Mouse (Mus musculus) retina, postnatal 1 day (tissue): ENCODE measurements around the gene Dhrs2.

Experiments
- DNase-seq: peaks from one replicate; pipeline ENCODE4 v3.0.0-alpha.2; 2012

Gene Dhrs2

DNA sequence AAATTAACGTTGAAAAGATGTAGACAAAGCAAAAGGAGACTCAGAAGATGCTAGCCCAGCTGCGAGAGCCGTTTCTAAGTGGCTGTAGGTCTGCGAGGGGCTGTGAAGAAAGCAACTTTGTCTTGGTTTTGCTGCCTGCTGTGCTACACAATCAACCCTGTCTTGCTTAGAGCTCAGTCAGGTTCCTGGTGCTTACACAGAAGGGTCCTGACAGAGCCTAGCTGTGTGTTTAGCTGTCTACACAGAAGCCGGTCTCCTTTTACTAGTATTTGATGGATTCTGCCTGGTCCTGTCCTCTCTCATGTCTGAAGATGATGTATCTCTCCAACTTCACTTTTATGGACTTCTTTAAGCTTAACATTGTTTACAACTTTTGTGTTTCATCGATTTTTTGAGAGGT, 33.6 kb downstream of the Dhrs2 start:
- no peak for DNase-seq

DNA sequence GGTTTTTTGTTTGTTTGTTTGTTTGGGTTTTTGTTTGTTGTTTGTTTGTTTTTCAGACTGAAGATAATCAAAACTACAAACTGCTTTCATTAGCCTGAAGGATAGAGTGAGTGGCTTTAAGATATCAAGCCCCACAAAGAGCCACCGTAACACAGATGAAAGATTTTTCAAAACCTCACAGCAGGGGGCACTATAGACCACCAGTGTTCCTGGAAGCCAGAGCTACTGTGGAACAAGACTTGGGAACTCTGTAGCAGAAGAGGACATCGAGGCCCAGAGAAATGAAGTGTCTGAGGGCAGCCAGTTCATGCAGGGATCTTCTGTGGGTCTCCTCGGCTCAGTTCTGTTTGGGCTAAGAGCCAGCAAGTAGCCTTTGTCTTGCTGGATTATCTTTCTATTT, 49.4 kb downstream of the Dhrs2 start:
- peak; percentile 49 for DNase-seq

DNA sequence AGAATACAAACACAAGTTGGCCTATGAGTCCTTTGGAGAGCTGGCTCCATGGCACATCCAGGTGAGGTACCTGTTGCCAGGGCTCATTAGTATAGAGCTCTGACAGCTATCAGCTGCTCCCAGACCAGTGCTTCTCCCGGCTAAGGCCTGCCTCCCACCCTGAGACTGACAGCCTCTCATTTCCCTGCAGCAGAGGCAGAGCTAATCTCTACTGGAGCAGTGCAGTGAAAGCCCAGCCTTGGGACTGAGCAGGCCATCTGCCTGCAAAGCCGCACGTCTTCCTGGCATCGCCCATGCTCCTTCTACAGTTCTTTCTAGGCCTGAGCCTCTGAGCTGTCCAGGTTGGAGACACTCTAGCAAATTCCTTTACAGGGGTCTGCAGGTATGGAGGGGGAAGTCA, 51.2 kb downstream of the Dhrs2 start:
- DNase-seq, result no peak

DNA sequence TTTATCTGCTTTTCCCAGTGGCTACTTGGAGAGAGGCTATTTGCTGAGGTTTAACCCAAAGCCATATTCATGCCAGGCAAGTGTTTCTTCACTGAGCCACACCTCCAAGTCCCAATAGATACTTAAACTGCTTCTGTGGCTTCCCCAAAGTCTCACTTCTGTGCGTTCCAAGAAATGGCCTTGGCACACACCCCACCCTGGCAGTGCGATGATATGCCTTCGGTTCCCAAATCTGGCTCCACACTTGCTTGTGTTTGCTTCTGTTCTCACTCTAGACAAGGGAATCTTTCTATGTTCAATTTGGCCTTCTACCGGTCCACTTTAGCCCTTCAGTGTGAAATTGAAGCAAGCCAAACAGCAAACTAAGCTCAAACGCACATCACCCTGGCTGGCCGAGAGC, 53.0 kb downstream of the Dhrs2 start:
- DNase-seq, result no peak

DNA sequence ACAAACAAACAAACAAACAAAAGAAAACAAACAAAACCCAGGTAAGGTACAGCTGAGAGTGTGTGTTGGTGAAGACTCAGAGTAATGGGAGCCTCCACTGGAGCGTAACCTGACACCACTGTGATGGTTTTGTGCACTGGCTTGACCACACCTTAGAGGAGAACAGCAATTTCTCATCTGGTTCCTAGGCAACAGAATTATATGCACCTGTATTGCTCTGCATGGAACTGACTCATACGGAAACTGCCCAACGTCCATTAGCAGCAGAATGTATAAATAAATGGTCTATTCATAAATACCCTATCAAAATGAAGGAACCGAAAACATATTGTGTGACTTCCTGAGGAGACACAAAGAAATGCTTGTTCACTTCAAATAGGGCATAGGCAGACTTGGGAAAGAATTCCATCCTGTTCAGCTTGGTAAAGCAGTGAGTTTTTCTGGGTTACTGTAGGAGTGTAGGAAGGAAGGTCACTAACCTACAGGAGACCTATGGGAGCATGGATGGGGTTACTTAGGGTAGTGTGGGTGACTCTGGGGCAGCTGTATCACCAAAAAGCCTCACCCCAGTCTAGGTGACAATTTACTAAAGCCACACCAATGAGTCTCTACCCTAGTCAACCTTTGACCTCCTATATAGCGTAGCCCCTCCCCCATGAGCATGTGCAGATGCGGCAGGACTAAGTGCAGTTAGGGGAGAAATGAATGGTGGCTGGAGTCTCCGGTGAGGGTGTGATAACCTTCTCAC, 57.7 kb downstream of the Dhrs2 start:
- DNase-seq, result no peak
